Mouse (Mus musculus) brain, embryonic 14.5 days (tissue): ENCODE measurements around the gene Nup35. TPM values are rescaled to one million over a fixed set of nuclear protein-coding genes. Genes with fewer than 3 reads are reported as not detected.

Source experiments
- DNase-seq: peaks from one replicate; pipeline ENCODE4 v3.0.0-alpha.2; 2011; ENCODE audit warnings: low read depth
- CTCF ChIP-seq: fragments of 200-500 bp; IDR thresholded peaks from 2 replicates; pipeline ENCODE4 v1.5.1; 2012; ENCODE audit warnings: inconsistent platforms, mild to moderate bottlenecking, moderate library complexity, borderline replicate concordance; ENCODE audit not compliant: insufficient read depth, insufficient read length; ENCODE audit errors: extremely low read depth
- POLR2A ChIP-seq: fragments of 200-500 bp; IDR thresholded peaks from 2 replicates; pipeline ENCODE4 v1.6.1; 2012; ENCODE audit warnings: mild to moderate bottlenecking, inconsistent platforms, borderline replicate concordance; ENCODE audit not compliant: poor library complexity, insufficient read depth, insufficient read length, severe bottlenecking; ENCODE audit errors: extremely low read depth
- polyA plus RNA-seq: library from polyadenylated mRNA; depleted of rRNA; stranded (reverse); fragments of >200 nt; gene quantifications from 2 replicates; pipeline ENCODE4 v1.2.3, GENCODE M21; 2012

Nup35 gene
- polyA plus RNA-seq, 1 experiment = 50.7 TPM

GRCm38 (mm10) chr2:80599850-80600249, 17.2 kb upstream of the Nup35 start:
- TF ChIP-seq POLR2A (no peak), CTCF (no peak)
- no peak for DNase-seq

DNA sequence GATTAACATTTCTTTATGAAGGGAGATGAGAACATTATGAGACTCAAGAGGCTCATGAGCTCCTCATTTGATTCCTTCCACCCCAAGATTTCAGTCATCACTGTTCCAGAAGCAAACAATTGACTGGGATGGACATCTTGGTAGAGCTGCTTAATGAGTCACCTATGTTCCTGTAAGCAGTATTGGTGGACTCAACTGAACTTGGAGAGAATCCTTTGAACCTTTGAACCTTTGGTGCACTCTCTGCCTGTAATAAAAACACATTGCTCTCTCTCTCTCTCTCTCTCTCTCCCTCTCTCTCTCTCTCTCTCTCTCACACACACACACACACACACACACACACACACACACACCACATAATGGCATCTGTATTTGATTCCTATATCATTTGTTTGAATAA, 16.4 kb upstream of the Nup35 start:
- TF ChIP-seq POLR2A (no peak), CTCF (no peak)
- DNase-seq = no peak

GRCm38 (mm10) chr2:80602756-80603155, 14.3 kb upstream of the Nup35 start:
- TF ChIP-seq POLR2A (no peak), CTCF (no peak)
- no peak for DNase-seq

- no peak for TF ChIP-seq CTCF
- TF ChIP-seq POLR2A = no peak
- DNase-seq = peak; percentile 83
Observed at GRCm38 (mm10) chr2:80603771-80604426, 13.1 kb upstream of the Nup35 start.

DNA sequence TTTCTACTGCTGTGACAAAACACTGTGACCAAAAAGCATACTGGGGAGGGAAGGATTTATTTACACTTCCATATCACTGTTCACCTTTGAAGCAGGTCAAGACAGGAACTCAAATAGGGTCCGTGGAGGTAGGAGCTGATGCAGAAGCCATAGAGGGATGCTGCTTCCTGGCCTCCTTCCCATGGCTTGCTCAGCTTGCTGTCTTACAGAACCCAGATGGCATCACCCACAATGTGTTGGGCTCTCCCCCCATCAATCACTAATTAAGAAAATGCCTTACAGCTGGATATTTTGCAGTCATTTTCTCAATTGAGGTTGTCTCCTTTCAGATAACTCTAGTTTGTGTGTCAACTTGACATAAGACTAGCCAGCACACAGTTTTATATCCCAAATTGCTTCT, 4.8 kb upstream of the Nup35 start:
- DNase-seq = peak; percentile 75
- TF ChIP-seq POLR2A (no peak), CTCF (no peak)

GRCm38 (mm10) chr2:80612796-80613195, 4.2 kb upstream of the Nup35 start:
- DNase-seq = peak; percentile 79
- TF ChIP-seq CTCF (no peak), POLR2A (no peak)

DNA sequence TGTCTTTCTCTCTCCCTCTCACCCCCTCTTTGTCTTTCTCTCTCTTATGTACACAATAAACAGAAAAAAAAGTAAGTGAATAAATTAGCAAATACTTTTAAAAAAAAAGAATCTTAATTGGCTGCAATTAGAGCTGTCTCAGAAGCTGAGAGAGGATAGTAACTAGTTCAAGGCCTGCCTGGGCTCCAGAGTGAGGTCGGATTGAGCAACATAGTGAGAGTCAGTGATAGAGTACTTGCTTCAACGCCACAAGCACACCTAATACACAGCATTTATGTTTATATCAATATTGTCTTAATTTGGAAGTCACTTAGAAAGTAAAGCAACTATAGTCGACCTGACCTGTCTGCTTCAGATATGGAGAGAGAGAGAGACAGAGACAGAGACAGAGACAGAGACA, 2.0 kb downstream of the Nup35 start:
- DNase-seq = no peak
- TF ChIP-seq CTCF = no peak
- TF ChIP-seq POLR2A = no peak

- TF ChIP-seq CTCF = no peak
- no peak for TF ChIP-seq POLR2A
- peak; percentile 30 for DNase-seq
Observed at GRCm38 (mm10) chr2:80621921-80622320, 4.9 kb downstream of the Nup35 start.

DNA sequence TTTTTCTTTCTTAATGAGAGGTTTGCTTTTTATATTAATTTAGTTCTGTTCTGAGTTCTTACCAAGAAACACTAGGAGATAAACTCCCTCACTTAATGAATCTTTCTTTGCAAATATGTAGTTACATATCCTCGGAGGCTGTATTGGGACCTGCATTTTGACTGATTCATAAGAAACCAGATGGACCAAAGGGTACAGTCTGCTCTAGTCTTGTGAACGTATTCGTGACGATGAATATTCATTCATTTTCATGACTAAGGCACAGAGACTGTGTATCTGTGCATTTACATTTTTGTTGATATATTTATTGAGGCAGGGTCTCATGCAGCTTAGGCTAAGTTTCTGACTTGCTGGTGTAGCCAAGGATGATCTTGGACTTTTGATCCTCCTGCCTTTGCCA, 7.5 kb downstream of the Nup35 start:
- no peak for DNase-seq
- no peak for TF ChIP-seq POLR2A
- TF ChIP-seq CTCF = no peak

GRCm38 (mm10) chr2:80632336-80633026, 15.4 kb downstream of the Nup35 start:
- TF ChIP-seq POLR2A = no peak
- no peak for TF ChIP-seq CTCF
- DNase-seq = no peak

- DNase-seq = peak; percentile 98
- TF ChIP-seq CTCF (no peak), POLR2A (no peak)
Observed at GRCm38 (mm10) chr2:80638364-80639241, 21.6 kb downstream of the Nup35 start.
